Mouse (Mus musculus): ENCODE measurements at regions not wholly inside any gene's neighbourhood (a gene's known extent, or its start where the extent isn't known, plus 50 kb on each side); places are given as distances from the start of the nearest gene placed in this dataset.
"Not testable (repeated sequence)": the region's sequence is repeated elsewhere in the genome, so short reads cannot be mapped to it uniquely, and the experiment has no call there.

DNA sequence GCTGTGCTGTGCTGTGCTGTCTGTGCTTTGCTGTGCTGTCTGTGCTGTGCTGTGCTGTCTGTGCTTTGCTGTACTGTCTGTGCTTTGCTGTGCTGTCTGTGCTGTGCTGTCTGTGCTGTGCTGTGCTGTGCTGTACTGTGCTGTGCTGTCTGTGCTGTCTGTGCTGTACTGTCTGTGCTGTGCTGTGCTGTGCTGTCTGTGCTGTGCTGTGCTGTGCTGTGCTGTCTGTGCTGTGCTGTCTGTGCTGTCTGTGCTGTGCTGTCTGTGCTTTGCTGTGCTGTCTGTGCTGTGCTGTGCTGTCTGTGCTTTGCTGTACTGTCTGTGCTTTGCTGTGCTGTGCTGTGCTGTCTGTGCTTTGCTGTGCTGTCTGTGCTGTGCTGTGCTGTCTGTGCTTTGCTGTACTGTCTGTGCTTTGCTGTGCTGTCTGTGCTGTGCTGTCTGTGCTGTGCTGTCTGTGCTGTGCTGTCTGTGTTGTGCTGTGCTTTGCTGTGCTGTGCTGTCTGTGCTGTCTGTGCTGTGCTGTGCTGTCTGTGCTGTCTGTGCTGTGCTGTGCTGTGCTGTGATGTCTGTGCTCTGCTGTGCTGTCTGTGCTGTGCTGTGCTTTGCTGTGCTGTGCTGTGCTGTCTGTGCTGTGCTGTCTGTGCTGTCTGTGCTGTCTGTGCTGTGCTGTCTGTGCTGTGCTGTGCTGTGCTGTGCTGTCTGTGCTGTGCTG is 197.5 kb downstream of the Tcp10c start:
- DNase-seq (ENCODE audit: low read depth) = peak; percentile 52

DNA sequence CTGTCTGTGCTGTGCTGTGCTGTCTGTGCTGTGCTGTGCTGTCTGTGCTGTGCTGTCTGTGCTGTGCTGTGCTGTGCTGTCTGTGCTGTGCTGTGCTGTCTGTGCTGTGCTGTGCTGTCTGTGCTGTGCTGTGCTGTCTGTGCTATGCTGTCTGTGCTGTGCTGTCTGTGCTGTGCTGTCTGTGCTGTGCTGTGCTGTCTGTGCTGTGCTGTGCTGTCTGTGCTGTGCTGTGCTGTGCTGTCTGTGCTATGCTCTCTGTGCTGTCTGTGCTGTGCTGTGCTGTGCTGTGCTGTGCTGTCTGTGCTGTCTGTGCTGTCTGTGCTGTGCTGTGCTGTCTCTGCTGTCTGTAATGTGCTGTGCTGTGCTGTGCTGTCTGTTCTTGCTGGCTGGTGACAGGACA is 198.5 kb downstream of the Tcp10c start:
- peak; percentile 46 for DNase-seq (ENCODE audit: low read depth)

DNA sequence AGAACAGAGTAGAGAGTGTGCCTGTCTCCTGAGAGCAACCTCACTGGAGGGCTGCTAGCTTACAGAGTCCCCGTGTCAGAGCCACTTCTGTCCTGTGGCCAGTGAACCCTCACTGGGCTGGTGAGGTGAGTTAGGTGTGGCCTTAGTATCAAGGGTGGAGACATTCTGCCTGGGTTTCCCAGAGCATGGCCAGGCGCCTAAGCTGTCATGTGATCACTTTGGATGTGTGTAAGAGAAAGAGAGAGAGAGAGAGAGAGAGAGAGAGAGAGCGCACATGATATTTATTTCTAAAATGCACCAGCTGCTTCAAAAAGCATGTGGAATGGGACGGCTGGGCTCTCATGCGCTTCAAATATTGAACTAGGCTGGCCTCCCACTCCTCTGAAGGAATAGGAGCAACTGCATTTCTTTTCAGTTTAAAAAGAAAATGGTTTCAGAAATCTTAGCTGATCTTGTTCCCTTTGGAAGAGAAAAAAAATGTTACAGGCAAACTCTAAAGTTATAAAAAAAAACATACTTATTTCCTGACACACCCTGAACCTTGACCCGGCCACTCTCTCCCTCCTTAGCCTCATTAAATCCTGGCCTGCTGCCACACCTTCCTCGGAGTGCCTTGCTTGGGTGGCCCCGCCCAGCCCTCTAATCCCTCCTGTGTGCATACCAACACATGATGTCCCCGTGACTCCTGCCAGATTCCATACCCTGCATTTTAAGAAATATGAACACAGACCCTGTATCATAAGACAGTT is 201.1 kb downstream of the Tcp10c start:
- DNase-seq (ENCODE audit: low read depth) = not testable (repeated sequence)

DNA sequence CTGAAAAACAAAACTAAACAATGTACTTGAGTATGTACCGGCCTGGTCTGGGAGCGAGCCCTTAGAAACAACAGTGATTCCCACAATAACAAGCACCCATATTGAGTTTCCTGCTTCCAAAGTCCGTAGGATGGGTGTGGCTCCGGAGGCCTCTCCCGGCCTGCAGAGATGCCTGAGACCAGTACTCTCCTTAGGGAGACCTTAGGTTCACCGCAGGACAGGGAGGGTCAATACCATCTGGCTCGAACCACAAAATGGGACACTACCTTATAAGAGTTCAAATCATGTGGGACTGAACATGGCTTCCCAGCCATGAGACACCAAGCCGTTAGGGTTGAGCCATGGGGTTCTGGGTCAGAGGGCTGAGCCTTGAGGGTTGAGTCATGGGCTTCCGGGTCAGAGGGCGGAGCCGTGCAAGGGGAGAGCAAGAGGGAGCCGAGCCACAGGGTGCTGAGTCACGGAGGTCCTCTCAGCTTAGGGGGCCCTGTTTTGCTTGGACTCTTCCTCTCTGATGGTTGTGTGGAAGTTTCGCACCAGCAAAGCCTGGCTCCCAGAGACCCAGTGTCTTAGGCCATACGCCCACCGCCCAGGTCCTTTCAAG is 201.8 kb downstream of the Tcp10c start:
- DNase-seq (ENCODE audit: low read depth) = not testable (repeated sequence)

DNA sequence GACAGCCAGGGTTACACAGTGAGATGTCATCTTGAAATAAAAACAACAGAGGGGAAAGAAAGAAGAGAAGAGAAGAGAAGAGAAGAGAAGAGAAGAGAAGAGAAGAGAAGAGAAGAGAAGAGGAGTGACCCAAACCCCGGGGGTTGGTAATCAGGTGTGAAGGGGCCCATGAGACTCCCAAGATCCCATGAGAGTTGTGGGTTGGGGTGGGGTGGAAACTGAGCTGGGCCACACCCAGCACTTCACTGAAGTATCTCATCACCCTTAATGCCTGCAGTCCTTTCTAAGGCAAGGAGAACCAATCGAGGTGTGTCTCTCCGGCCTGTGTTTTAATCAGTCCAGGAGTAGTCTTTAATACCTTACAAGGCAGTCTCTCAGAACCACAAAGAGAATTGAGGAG is 201.5 kb upstream of the Afdn start:
- DNase-seq (ENCODE audit: low read depth) = no peak

DNA sequence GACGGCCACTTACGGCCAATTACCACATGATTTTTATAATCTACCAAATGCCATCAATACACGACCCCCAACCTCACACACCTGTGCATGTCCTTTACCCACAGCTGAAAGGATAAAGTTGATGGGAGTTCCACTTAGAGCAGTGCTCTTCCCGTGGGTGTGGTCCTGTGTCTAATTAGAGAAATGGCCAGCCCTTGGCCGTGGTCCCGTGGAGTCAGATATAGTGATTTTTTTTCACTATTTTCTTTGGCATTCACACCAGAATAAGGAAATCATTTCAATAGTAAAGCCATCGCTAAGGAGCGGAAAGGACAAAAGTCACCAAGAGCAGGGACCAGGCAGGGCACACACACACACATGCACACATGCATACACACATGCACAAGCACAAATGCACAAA is 199.0 kb upstream of the Afdn start:
- DNase-seq (ENCODE audit: low read depth) = no peak

DNA sequence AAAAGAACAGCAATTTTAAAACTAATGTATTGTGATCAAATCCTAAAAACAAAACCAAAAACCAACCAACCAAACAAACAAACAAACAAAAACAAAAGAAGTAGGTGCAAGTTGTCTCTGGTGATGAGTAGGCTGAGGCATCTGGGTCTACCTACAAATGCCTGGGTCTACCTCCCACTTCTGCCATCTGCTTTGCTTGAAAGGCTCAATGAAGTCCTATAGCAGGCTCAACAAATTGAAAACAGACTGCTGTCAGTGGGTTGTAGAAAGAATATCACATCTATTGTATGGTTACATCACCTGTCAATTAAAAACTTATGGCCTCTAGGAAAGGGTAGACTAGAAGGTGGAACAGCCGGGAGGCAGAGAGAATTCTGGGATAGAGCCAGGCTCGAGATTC is 197.4 kb upstream of the Afdn start:
- DNase-seq (ENCODE audit: low read depth) = no peak

DNA sequence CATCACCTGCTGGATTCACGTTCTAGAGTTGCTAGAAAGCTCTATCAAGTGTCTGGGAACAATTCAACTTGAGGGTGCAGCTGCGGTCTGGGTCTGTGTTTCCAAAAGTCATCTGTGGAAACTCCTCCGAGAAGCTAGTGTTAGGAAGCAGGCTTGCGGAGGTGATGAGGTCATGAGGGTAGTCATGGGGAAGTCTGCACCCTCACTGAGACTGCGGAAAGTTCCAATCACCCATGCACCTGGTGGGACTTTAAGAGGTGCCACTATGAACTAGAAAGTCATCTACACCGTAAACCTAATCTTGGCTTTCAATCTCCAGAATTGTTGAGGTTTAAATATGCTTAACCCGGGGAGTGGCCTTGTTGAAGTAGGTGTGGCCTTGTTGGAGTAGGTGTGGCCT is 195.5 kb upstream of the Afdn start:
- DNase-seq (ENCODE audit: low read depth) = no peak

DNA sequence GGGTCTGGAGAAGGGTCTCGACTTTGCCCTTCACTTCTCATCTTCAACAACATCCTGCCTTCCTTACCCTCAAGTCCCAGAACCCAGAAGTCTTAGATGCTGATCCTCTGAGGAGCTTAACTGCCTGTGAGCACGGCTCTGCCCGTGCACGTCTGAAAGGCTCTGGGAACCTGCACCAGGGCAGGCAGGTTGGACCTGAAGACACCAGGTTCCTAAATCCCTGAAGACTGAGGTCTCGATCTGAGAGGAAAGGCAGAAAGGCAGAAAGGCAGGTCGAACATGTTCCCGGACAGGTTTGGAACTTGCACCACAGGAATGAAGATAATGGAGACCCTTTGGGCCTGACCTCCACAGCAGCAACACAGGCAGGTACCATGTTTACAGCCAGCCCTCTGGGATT is 193.7 kb upstream of the Afdn start:
- DNase-seq (ENCODE audit: low read depth) = no peak

DNA sequence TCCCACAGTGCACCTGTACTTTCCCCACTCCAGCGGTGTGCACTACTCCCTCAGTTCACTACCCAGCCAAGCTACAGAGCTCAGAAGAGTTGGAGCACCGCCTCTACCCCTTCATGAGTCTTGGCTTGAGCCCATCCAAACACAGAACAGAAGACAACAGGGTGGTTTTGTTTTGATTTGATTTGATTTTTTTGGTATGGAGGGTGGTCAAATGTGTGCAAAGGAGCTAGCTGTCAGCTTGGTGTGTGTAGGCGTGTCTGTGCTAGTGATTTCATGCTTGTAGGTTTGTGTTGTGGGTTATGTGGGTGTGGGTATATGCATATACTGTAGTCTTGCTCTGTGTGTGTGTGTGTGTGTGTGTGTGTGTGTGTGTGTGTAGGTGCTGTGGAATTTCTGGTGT is 193.2 kb upstream of the Afdn start:
- DNase-seq (ENCODE audit: low read depth) = no peak

DNA sequence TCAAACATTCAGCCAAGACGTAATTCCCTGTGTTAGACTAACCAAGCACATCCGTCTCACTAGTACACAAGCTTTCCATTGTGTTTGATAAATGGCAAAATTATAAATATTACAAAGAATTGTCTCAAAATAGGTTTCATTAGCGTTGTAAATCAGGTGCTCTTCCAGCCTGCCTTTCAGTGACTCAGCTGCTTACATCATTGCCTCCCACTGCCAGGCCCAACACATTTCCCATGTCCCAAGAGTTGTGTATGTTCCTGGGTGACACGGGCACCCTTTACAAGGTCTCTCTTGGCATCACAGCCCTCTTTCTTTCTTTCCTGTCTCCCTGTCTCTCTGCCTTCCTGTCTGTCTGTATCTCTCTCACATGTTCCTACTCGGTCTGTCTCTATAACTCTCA is 189.5 kb upstream of the Afdn start:
- DNase-seq (ENCODE audit: low read depth) = no peak

DNA sequence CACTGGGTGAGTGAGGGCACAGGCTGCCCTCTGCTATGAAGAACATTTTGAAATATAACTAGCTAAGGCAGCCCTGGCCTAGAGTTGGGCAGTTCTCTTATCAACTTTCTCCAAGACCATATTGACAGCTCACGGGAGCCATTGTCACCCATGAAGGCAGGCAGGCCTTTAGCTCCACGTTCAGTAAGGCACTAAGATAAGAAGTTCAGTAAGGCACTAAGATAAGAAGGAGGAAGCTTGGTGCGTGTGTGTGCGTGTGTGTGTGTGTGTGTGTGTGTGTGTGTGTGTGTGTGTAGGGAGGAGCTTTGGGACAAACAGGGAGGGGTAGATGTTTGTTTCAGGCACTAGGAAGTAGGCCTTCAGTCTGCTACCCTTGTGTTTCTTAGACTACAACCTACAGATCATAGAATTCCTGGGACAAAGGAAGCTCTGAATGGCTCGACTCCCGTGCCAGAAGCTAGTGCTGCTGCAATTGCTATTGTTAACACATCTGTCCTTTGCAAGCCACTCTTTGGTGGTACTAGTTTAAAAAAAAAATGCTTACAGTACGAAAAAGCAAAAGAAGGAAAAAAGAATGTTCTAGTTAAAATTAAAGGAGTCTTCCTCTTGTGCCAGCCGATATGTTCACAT is 188.0 kb upstream of the Afdn start:
- no peak for DNase-seq (ENCODE audit: low read depth)

DNA sequence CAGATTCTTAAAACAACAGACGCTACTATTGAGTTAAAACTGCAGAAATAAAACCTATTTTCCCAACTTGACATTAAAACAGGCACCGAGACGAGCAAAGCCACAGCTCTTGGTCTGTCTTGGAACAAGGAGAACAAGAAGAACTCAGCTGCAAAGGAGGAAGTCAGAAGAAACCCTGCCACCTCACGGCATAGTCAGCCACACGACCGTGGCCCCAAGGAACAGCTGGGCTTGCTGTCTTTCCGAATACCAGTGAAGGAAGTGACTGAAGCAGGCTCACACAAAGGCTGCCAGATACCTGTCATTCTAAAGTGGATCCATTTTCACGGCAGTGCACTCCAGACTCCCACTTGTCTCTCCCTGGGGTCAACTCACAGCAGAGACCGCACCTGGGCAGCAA is 187.3 kb upstream of the Afdn start:
- DNase-seq (ENCODE audit: low read depth) = no peak

DNA sequence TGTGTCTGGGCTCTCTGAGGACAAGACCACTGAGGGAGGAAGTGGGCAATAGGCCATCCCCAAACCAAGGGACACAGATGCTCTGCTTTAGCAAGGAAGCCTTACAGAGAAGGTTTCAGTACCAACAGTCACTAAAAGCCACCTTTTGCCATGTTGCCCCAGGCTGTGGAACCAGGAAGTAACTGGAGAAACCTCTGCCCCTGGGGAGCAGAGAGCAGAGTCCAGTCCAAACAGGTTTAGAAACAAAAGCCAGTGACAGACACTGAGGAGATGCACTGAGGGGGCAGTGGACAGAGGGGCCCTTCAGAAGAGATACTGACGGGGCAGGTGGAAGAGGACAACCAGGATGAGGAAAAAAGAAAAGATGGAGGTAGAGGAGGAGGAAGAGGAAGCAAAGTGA is 186.2 kb upstream of the Afdn start:
- DNase-seq (ENCODE audit: low read depth) = no peak

DNA sequence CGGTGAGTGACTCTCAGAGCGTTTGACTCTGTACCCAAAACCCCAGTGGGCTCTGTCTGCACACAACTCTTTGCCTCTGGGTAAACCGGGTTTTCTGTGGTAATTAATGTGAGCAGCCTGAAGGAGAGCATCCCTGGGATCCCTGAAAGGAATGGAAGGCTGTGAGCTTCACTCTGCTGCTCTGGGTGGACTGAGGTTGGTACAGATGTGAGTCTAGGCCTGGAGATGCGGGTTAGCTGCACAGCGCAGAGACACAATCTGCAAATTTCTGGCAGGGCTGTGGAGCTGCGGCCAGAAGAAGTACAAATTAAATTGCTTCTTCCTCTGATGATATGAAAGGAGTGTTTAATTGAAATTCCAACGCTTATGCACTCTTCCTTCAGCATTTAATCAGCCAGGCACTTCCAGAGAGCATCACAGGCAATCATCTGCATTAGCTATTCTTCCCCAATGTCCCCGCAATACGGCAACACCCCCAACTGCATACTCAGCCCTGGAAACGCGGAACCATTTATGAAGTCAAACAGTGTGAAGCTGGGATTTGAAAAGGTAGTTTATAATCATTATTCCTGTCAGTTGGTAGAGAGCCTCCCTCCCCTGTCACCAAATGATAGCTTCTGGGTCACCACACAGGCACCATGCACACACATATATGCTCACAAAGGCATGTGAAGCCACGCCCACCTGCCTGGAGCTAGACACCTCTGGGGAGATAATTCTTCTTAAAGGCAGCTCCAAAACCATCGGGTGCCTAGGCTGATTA is 185.5 kb upstream of the Afdn start:
- no peak for DNase-seq (ENCODE audit: low read depth)

DNA sequence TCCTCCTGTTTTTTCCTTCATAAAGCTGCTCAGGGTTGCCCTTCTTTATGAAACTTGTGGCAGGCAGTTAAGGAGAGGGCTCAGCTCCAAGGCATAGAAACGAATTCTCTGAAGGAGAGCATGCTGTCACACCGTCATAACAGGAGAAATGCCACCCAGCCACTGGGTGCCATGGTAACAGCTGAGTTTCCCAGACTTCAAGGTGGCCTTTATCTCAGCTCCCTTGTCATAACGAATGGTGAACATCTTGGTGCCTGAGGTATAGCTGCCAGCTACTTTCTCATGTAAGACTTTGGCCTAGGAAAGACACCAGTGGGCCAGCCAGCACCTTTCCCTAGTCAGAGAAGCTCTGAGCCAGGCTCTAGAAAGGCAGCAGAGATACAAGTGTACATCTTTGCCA is 182.5 kb upstream of the Afdn start:
- no peak for DNase-seq (ENCODE audit: low read depth)

DNA sequence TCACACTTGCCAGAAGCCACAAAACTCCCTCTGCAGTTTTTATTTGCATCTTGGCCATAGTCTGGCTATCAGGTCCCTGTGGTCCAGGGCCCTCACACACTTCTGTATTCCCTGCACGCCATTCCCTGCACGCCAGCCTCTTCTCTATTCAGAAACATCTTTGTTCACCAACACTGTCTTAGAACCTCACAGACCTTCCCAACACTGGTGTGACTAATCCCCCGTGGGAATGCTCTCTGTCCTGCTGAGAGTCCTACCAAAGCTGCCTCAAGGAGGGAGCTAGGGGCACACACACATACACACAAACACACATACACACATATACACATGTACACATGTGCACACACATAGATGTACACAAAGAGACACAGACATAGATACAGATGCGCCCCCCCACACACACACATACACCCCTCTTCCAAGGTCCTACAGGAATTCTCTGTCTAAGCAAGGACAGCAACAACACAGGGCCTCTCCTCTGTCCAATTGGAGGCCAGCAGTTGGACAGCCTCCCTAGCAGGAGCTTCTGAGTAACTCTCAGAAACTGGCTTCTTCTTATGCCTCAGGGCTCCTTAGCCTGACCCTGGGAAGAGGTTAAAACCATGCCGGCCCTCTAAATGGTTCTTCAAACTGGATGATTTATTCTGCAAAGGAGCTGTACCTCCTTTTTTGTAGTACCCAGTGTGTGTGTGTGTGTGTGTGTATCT is 179.0 kb upstream of the Afdn start:
- DNase-seq (ENCODE audit: low read depth) = no peak

DNA sequence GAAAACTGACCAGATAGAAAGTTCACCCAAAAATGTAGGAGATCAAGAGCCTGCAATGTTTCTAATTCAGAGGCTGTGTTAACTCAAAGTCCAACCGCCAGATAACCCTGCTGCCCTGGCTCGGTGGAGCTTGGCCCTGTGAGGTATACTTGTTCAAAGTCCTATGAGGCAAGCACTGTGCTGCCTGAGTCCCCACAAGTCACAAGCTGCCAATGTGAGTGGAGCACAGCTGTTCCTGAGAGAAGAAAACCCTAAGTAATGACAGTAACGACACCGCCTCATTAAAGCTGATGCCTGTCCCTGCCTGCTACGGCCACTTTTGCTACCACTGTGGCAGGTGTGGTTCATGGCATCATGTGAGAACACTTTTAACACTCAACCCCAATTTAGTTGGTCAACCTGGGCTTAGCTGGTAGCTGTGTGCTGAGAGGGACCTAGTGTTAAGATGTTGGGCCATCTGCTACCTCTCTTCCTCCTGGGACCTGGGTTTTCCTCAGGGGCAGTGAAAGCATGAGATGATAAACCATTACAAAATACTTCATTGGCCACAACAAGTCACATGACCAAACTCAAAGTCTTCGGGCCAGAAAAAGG is 178.2 kb upstream of the Afdn start:
- DNase-seq (ENCODE audit: low read depth) = no peak

DNA sequence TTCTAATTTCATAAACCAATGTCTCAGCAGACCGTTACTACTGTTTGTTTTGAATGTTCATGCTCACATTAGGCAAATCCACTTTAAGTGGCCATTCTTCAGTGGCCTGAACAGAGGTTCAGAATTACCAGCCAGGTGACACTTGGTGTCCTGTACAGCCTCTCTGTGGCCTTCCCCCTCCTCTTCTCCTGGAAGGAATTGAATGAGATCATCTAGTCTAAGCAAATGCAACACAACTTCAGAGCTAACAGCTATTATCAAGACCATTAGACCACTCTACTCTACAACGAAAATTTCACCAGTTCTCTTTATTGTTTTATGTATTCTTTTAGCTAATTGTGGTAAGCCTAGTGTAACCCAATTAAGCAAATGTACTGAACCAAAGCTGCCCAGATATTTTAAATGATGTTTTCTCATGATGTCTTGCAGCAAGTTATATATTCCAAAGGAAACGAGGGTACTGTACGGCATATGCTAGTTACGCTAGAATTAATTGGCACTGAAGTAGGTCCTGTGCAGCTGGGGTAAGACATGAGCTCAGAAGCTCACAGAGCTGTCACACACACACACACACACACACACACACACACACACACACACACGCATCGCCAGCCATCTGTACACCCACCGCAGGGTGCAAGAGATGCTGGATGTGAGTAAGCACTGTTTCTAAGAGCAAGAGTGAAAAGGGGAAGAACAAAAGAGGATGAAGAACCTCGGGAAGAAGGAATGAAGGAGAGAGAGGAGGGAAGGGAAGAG is 176.7 kb upstream of the Afdn start:
- no peak for DNase-seq (ENCODE audit: low read depth)

DNA sequence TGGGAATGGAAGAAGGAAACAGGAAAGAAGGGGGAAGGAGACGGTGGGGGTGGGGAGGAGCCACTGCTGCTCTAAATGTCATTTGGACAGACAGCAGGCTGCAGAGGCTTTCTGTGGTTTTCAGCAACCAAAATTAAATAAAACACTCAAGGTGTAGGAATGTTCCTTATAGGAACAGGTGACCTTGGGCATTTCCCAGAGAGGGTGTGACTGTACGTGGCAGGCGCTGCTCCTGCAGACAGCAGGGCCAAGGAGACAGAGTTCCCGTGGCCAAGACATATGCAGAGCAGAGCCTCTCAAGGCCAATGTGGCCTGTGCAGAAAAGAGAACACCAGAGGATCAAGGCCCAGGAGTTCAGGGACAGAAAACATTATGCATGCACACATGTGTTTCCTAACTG is 175.9 kb upstream of the Afdn start:
- DNase-seq (ENCODE audit: low read depth) = no peak

Measured in 416B (cell line).